In the genomic region with DNA sequence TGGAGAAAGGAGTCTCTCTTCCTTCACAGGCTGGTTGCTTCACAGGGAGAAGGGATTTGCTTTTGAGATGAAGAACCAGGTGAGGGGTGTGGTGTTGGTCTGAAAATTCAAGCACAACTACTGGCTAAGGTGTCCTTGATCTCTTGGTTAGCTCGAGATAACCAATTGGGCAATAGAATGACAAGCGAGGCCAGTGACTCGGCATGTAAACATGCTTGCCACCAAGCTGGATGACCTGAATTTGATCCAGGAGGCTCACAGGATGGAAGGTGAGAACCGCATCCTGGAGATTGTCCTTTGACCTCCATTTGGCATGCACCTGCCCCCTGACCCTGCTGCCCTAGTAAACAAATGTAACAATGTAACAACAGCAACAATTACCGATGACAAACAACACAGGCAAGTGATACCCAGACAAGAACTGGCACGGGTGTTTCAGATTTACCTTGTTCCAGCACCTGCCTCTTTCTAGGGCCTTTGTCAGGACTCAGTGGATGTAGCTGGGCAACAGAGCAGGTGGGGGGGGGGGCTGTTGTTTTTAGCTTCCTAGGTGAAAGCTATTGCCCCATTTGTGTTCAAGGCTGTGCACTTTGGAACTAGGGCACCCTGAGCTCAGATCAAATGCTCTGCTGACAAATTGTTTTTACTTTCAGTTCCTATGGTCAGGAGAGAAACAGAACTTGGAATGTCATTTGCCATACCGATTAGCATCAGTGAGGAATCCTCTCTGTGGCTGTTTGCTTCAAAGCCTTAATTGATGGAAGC, we compare ENCODE assay signal across 23 mouse cellular contexts.
"Had no signal": no experiment of that assay in that cellular context is flagged by ENCODE, and none has a peak within 500 bp of the region (broad histone marks: within the 10 kb centered on the region; RNA-seq: fewer than 3 reads in every experiment).

No protein-coding gene starts in this region.

- H3K9me3 ChIP-seq: limb, embryonic 10.5 days; limb, embryonic 13.5 days; liver, embryonic 13.5 days; midbrain, embryonic 13.5 days had no signal

- H3K36me3 ChIP-seq: limb, embryonic 10.5 days; limb, embryonic 13.5 days; liver, embryonic 13.5 days; midbrain, embryonic 13.5 days; neural tube, embryonic 13.5 days; stomach, embryonic 15.5 days had no signal

- ATAC-seq: inflammation-experienced regulatory T-cells, adult 6 months; intestine, embryonic 16.5 days; midbrain, embryonic 13.5 days; midbrain, embryonic 16.5 days had no signal

- H3K27ac ChIP-seq: limb, embryonic 10.5 days; limb, embryonic 13.5 days; liver, embryonic 13.5 days; midbrain, embryonic 13.5 days; neural tube, embryonic 13.5 days; stomach, embryonic 15.5 days had no signal

- H3K4me1 ChIP-seq: liver, embryonic 13.5 days had no signal

- H3K27me3 ChIP-seq: liver, embryonic 13.5 days; stomach, embryonic 15.5 days had no signal

- H3K9ac ChIP-seq: limb, embryonic 13.5 days; liver, embryonic 13.5 days; midbrain, embryonic 13.5 days; neural tube, embryonic 13.5 days; stomach, embryonic 15.5 days had no signal

- H3K4me3 ChIP-seq: limb, embryonic 10.5 days; limb, embryonic 13.5 days; liver, embryonic 13.5 days; midbrain, embryonic 13.5 days; myocyte; neural tube, embryonic 13.5 days; stomach, embryonic 15.5 days had no signal

- H3K4me2 ChIP-seq: limb, embryonic 13.5 days; liver, embryonic 13.5 days; midbrain, embryonic 13.5 days; neural tube, embryonic 13.5 days; stomach, embryonic 15.5 days had no signal

- DNase-seq: kidney, adult 18-20 months; kidney, adult 9 months; kidney, postnatal 14 days; kidney, postnatal 4 days; liver, embryonic 13.5 days; lung, adult 2 months; lung, postnatal 14 days; lung, postnatal 4 days; retina, postnatal 1 day; right cerebral cortex, postnatal 25 days; spleen, adult 18-20 months; thymus, adult 2 months; thymus, postnatal 14 days; thymus, postnatal 4 days had no signal
